Mouse (Mus musculus) neural tube, embryonic 10.5 days (tissue): ENCODE data around the gene Olfr317.
"Not testable (repeated sequence)": the region's sequence is repeated elsewhere in the genome, so short reads cannot be mapped to it uniquely, and the experiment has no call there.

Experiments used
- DNase-seq: peaks from one replicate; pipeline ENCODE4 v3.0.0-alpha.2; 2017; ENCODE audit warnings: low spot score; ENCODE audit errors: extremely low spot score

Gene Olfr317

GRCm38 (mm10) chr11:58738792-58739262 lies at the start of gene Olfr317:
Gene Olfr317 (minus strand): TSS chr11:58739212.
- no peak for DNase-seq

GRCm38 (mm10) chr11:58788346-58788745 lies 49.3 kb upstream of the Olfr317 start:
- DNase-seq = no peak

DNA sequence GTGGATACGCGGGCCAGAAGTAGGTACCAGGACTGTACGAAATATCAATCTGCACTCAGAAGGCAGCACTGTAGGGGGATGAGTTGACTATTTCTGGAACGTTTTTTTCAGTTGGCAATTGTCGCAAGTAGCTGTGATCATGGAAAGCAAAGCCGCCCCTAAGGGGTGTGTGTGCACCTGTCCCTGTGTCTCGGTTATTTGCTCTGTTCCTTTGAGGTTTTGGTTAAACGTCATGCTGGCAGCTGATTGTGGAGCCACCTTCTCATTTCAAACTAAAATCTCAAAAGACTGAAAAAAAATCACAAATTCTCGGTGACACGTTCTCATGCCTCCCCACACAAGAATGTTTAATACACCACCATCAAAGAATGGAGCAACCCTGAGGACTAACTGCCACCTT lies 48.6 kb upstream of the Olfr317 start:
- no peak for DNase-seq

DNA sequence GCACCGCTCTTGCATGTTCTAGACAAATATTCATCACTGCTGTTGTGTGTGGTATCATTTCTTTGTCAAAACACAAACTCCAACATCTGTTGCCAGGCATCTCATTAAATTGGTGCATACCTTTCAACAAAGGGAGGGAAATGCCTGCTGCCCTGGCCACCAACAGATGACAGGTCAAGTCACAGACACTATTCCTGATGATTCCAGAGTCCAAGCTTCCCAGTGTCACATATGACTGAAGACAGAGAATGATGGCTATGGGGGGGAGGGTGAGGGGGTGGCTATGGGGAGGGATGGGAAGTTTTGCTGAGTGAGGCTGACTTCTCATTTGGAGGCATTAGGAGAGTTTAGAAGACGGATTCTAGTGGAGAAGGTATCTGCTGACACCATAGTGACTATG lies 45.2 kb upstream of the Olfr317 start:
- no peak for DNase-seq

DNA sequence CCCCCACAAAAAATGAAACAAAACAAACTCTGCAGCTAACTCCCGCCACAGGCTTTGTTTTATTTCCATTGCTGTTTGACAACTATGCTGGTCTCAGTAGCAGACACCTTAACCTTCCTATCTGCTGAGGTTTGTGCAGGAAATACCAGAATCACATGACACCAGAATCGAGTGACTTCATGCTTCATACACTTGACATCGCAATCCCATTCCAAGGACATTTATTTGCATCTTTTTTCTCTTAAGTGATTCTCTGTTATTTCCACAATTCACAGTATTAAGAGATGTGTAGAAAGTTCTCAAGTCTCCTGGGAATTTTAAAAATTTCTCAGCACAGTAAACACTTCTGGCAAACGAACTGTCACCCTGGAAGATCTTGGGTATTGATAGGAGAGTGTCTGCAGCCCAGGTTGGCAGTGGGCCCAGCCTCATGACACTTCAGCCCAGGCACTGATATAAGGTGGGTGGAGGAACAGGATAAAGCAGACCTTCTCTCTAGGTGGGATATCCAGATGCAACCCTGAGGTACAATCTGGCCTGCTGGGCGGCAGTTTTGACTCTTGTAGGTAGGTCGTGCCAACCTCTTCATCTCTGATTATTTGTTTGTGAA lies 43.6 kb upstream of the Olfr317 start, which contains the start of gene Olfr314:
Gene Olfr314 (plus strand): TSS at position 473 of the 610 bp plus-strand sequence.
- DNase-seq = no peak

DNA sequence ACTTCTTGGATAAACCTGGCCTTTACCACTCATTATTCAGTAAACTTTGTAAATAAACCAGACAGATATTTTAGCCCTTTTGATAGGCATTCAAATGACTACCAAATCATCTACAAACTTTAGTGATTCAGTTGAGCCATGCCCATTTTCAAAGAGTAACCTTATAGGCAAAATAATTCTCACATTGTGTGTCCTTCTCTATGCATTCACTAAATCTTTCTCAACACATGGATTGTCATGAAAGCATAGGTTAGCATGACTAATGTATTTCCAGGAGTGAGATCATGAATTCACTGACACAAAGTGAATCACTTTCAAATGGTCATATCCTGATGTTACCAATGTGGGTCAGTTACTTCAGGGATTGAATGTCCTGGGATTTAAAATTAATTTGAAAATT lies 33.9 kb upstream of the Olfr317 start, which contains the start of gene Olfr315:
Gene Olfr315 (plus strand): TSS at position 301 of the 400 bp plus-strand sequence.
- DNase-seq = no peak

- DNase-seq = no peak
Measured at GRCm38 (mm10) chr11:58752434-58752833, 13.4 kb upstream of the Olfr317 start, which contains the start of gene Olfr316. Gene Olfr316 (plus strand): TSS chr11:58752734.

DNA sequence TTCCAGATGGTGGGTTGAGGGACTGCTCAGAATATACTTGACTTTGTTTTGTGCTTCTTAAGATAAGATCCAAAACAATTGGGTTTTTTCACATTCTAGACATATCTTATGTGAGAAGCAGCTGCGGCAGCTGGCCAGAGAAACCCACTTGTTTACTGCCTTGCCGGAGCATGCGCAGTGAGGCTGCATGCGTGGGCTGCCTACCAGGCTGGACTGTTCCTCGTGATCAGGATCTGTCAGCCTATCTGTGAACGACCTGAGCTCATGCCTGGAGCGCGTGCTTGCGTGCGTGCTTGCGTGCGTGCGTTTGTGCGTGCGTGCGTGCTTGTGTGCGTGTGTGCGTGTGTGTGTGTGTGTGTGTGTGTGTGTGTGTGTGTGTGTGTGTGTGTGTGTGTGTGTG lies 12.1 kb upstream of the Olfr317 start:
- DNase-seq = not testable (repeated sequence)

- DNase-seq = no peak
Measured at GRCm38 (mm10) chr11:58733372-58733771, 5.6 kb downstream of the Olfr317 start.

DNA sequence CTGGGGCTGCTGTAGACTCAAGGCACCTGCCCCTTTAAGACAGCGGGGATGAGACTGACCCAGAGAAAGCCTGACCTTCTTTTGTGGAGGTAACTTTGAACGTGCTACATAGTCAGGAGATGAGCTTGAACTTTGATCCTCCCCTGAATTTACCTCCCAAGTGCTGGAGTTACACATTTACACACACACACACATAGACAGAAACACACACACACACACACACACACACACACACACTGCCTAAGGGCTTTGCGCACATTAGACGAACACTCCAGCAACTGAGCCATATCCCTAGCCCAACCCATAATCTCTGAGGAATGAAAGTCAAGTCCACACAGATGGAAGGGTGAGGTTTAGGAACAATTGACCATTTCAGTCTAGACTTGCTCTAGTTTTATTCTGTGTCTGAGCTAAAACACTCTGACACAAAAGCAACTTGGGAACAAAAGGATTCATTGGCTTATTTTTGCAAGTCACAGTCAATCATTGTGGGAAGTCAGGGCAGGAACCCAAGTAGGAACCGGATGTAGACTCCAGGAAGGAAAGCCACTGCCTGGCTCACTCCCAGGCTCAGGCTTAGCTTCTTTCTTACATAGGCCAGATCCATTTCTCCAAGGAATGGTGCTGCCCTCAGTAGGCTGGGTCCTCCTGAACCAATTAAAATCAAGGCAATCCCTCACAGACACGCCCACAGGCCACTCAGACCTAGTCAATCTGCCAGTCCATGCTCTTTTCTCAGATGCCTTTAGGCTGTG lies 10.9 kb downstream of the Olfr317 start:
- DNase-seq = not testable (repeated sequence)

DNA sequence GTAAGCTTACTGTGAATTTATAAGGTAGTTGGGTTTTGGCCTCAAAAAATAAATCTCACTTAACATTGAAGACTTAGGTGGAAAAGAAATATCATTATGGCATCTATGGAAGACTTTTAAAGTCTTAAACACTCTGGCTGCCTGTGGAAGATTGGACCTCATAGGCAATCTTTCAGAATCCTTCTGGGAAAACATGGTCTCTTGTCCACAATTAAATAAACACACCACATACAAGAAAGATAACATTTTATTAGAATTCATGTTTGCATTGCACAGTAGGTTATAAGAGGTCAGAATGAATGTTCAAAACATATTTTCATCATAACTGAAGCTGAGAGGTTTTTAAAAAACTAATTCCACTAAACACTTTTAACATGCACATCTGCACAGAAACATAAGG lies 15.1 kb downstream of the Olfr317 start, which contains the start of gene Olfr318:
Gene Olfr318 (minus strand): TSS at position 101 of the 400 bp plus-strand sequence.
- DNase-seq = no peak

- no peak for DNase-seq
Measured at GRCm38 (mm10) chr11:58719701-58720100, 19.3 kb downstream of the Olfr317 start.

- DNase-seq = not testable (repeated sequence)
Measured at GRCm38 (mm10) chr11:58717723-58718122, 21.3 kb downstream of the Olfr317 start.

- DNase-seq = no peak
Measured at GRCm38 (mm10) chr11:58709086-58709485, 29.9 kb downstream of the Olfr317 start.

GRCm38 (mm10) chr11:58698862-58699261 lies 40.1 kb downstream of the Olfr317 start, which contains the start of gene Olfr319:
Gene Olfr319 (plus strand): TSS chr11:58699162.
- DNase-seq = no peak
